Mouse (Mus musculus) adrenal gland, adult 8-10 months (tissue): ENCODE results near the gene Tmem259. TPM values are rescaled to one million over a fixed set of nuclear protein-coding genes. Genes with fewer than 3 reads are reported as not detected.

ENCODE experiments used
- DNase-seq: peaks from one replicate; pipeline ENCODE4 v3.0.0; 2022
- total RNA-seq, 4 experiments: library from RNA; stranded (reverse); gene quantifications; 2 replicates each; pipeline ENCODE4 v1.2.4; 2022

Gene Tmem259
- total RNA-seq, 4 experiments from 2014 or later, result 132 to 155 (median 141) TPM

- DNase-seq, result no peak
Observed at GRCm38 (mm10) chr10:79933145-79933679, 50.9 kb downstream of the Tmem259 start.

GRCm38 (mm10) chr10:79932736-79933135, 51.4 kb downstream of the Tmem259 start:
- DNase-seq, result no peak

- no peak for DNase-seq
Observed at GRCm38 (mm10) chr10:79931797-79932196, 52.3 kb downstream of the Tmem259 start.

- no peak for DNase-seq
Observed at GRCm38 (mm10) chr10:79930826-79931186, 53.3 kb downstream of the Tmem259 start.

GRCm38 (mm10) chr10:79929967-79930825, 53.9 kb downstream of the Tmem259 start:
- DNase-seq, result no peak

- no peak for DNase-seq
Observed at GRCm38 (mm10) chr10:79928907-79929701, 55.0 kb downstream of the Tmem259 start.

GRCm38 (mm10) chr10:79928030-79928694, 56.0 kb downstream of the Tmem259 start:
- no peak for DNase-seq

- no peak for DNase-seq
Observed at GRCm38 (mm10) chr10:79927324-79928029, 56.7 kb downstream of the Tmem259 start.

GRCm38 (mm10) chr10:79926491-79927323, 57.4 kb downstream of the Tmem259 start, which contains the start of gene Arid3a:
Gene Arid3a, plus strand, starts transcription at chr10:79927043.
- DNase-seq, result peak; percentile 80

- DNase-seq, result no peak
Observed at GRCm38 (mm10) chr10:79925785-79926490, 58.2 kb downstream of the Tmem259 start.

GRCm38 (mm10) chr10:79924998-79925784, 58.9 kb downstream of the Tmem259 start:
- peak; percentile 85 for DNase-seq

Other genes starting within 250 kb of the Tmem259 start
- gene Polrmt, start 237.7 kb downstream of the Tmem259 start, total RNA-seq, result 10 to 100 TPM; 58.5 to 79.0 (median 70.8) TPM
- gene Fgf22, start 229.3 kb downstream of the Tmem259 start, total RNA-seq, result 1 to 10 TPM in 2 of 4 experiments, under 1 TPM in 1, not detected in 1; 0.38 to 1.2 (median 1.1) TPM
- 10 to 100 TPM; 45.2 to 61.9 (median 50.8) TPM for gene Rnf126, start 217.4 kb downstream of the Tmem259 start, total RNA-seq
- gene Fstl3, start 207.1 kb downstream of the Tmem259 start, total RNA-seq, result 10 to 100 TPM in 2 of 4 experiments, 1 to 10 TPM in 2; 8.8 to 55.0 (median 26.2) TPM
- under 1 TPM in 2 of 4 experiments, not detected in 2; 0.13 to 0.38 TPM for gene Prss57, start 193.4 kb downstream of the Tmem259 start, total RNA-seq
- gene Palm, start 190.8 kb downstream of the Tmem259 start, total RNA-seq, result 100 to 1,000 TPM in 2 of 4 experiments, 10 to 100 TPM in 2; 72.7 to 123 (median 96.1) TPM
- under 1 TPM; 0.64 to 0.95 (median 0.70) TPM for gene Misp, start 163.3 kb downstream of the Tmem259 start, total RNA-seq
- 100 to 1,000 TPM; 249 to 275 (median 255) TPM for gene Ptbp1, start 129.9 kb downstream of the Tmem259 start, total RNA-seq
- under 1 TPM in 1 of 4 experiments, not detected in 3; 0.35 TPM for gene Prtn3, start 109.9 kb downstream of the Tmem259 start, total RNA-seq
- 1 to 10 TPM; 1.7 to 4.3 (median 3.0) TPM for gene Plppr3, start 109.7 kb downstream of the Tmem259 start, total RNA-seq
- gene Elane, start 98.1 kb downstream of the Tmem259 start, total RNA-seq, result not detected
- 1,000 to 10,000 TPM in 2 of 4 experiments, 100 to 1,000 TPM in 2; 123 to 1,857 (median 821) TPM for gene Cfd, start 93.5 kb downstream of the Tmem259 start, total RNA-seq
- gene Med16, start 75.4 kb downstream of the Tmem259 start, total RNA-seq, result 10 to 100 TPM; 50.9 to 60.7 (median 57.8) TPM
- gene Gm26602, start 73.5 kb downstream of the Tmem259 start, total RNA-seq, result not detected
- gene Kiss1r, start 67.4 kb downstream of the Tmem259 start, total RNA-seq, result 1 to 10 TPM; 1.1 to 5.6 (median 4.0) TPM
- 100 to 1,000 TPM in 3 of 4 experiments, 10 to 100 TPM in 1; 99.4 to 132 (median 112) TPM for gene R3hdm4, start 63.1 kb downstream of the Tmem259 start, total RNA-seq
- 1 to 10 TPM; 5.3 to 9.8 (median 7.5) TPM for gene Arid3a, start 57.3 kb downstream of the Tmem259 start, total RNA-seq
- gene Wdr18, start 24.2 kb downstream of the Tmem259 start, total RNA-seq, result 10 to 100 TPM; 31.7 to 43.0 (median 36.6) TPM
- gene Grin3b, start 13.6 kb downstream of the Tmem259 start, total RNA-seq, result 1 to 10 TPM in 1 of 4 experiments, under 1 TPM in 1, not detected in 2; 0.83 to 1.4 TPM
- gene Cnn2, start 4.3 kb upstream of the Tmem259 start, total RNA-seq, result 10 to 100 TPM; 23.9 to 36.3 (median 30.0) TPM
- 10 to 100 TPM; 21.6 to 35.5 (median 27.8) TPM for gene Abca7, start 12.2 kb upstream of the Tmem259 start, total RNA-seq
- 10 to 100 TPM in 2 of 4 experiments, 1 to 10 TPM in 2; 6.4 to 10.6 (median 8.5) TPM for gene Arhgap45, start 32.3 kb upstream of the Tmem259 start, total RNA-seq
- 100 to 1,000 TPM in 1 of 4 experiments, 10 to 100 TPM in 3; 79.1 to 104 (median 94.4) TPM for gene Polr2e, start 55.5 kb upstream of the Tmem259 start, total RNA-seq
- gene Gpx4, start 62.8 kb upstream of the Tmem259 start, total RNA-seq, result 100 to 1,000 TPM; 697 to 776 (median 769) TPM
- 10 to 100 TPM; 27.4 to 54.8 (median 45.1) TPM for gene Sbno2, start 121.2 kb upstream of the Tmem259 start, total RNA-seq
- gene Stk11, start 131.5 kb upstream of the Tmem259 start, total RNA-seq, result 100 to 1,000 TPM; 127 to 146 (median 143) TPM
- 100 to 1,000 TPM; 380 to 452 (median 425) TPM for gene Atp5d, start 154.3 kb upstream of the Tmem259 start, total RNA-seq
- gene Cbarp, start 156.5 kb upstream of the Tmem259 start, total RNA-seq, result 10 to 100 TPM; 58.4 to 92.4 (median 81.9) TPM
- gene Midn, start 163.9 kb upstream of the Tmem259 start, total RNA-seq, result 100 to 1,000 TPM in 1 of 4 experiments, 10 to 100 TPM in 3; 56.4 to 145 (median 90.1) TPM
- gene Cirbp, start 181.7 kb upstream of the Tmem259 start, total RNA-seq, result 100 to 1,000 TPM in 3 of 4 experiments, 10 to 100 TPM in 1; 44.2 to 234 (median 162) TPM
- 10 to 100 TPM; 18.1 to 22.1 (median 21.7) TPM for gene 1600002K03Rik, start 188.6 kb upstream of the Tmem259 start, total RNA-seq
- gene Efna2, start 195.2 kb upstream of the Tmem259 start, total RNA-seq, result 1 to 10 TPM; 2.4 to 5.2 (median 3.3) TPM
- 10 to 100 TPM; 26.5 to 41.6 (median 32.9) TPM for gene Mum1, start 242.1 kb upstream of the Tmem259 start, total RNA-seq